8 mouse cellular contexts compared by ENCODE assay signal in the genomic region with DNA sequence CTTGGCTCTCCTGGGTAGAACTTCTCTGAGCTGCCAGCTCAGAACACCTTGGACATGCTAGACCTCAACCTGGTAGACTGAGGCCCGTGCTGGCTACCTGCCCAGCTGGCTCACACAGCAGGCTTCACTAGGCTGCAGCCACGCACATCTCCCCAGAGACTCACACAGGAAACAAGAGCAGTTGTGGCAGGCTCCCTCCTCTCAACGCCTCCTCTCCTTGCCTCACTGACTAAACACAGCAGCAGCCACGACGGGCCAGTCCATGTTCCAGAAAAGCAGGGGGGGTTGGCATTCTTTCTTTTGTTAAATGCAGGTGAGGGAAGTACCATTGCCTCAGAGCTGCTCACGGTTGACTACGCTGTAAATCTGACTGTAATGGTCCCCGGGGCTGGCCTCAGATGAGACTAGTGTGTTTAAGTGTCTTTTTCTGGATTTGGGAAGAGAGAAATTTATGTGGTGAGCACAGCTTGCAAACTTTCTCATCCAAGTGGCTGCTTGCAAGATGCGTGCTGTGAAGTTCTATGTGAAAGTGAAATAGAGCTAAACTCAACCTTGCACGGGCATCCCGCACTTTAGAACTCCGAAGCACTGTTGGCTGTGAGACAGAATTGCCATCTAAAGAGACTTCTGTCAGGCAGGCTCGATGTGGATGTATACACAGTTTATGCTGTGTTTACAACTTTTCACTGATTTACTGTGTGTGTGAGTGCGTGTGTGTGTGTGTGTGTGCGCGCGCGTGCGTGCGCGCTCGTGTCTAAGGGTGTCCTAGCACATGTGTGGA.
A peak's percentile ranks its signal among the peaks of the same experiment; 100 is the strongest.
DNase-seq lines count a peak whose midpoint lies in the region; ATAC-seq and TF ChIP-seq lines count a peak whose summit lies in the region.

No protein-coding gene starts in this region.

- peak; percentile 70 for ATAC-seq in hindbrain, embryonic 15.5 days (ENCODE audit: low FRiP score, low read depth)

- peak overlapping the region in 1 of 2 experiments; percentile 40; a peak in 2 of 4 replicates for H3K4me3 ChIP-seq in ES-E14 (ENCODE audit: insufficient read depth in 1 of 2, low read depth in 1 of 2, low read length in 2 of 2, poor library complexity in 1 of 2, severe bottlenecking in 1 of 2)
- peak overlapping the region; percentile 34 for H3K4me3 ChIP-seq in hindbrain, embryonic 15.5 days

- H3K4me1 ChIP-seq in ES-E14 (ENCODE audit: control insufficient read depth in 2 of 2, insufficient read depth in 2 of 2, low read length in 2 of 2, poor library complexity in 1 of 2), result peaks cover 4 to 6% of the 10 kb centered on the region in 2 experiments; a peak in 3 of 4 replicates
- peaks cover 33% of the 10 kb centered on the region for H3K4me1 ChIP-seq in hindbrain, embryonic 15.5 days (replicated peaks)

- peak overlapping the region; percentile 53 for H3K4me2 ChIP-seq in hindbrain, embryonic 15.5 days

- 39% methylated on average over 22 of the region's 22 CpGs for WGBS in hindbrain, embryonic 15.5 days

- H3K9ac ChIP-seq in ES-E14 (ENCODE audit: insufficient read depth, low read depth, low read length, poor library complexity, severe bottlenecking), result no peak overlapping the region
- H3K9ac ChIP-seq in hindbrain, embryonic 15.5 days, result peak overlapping the region; percentile 33

- H3K27me3 ChIP-seq in hindbrain, embryonic 15.5 days, result no peaks in the 10 kb centered on the region

- H3K9me3 ChIP-seq in ES-E14 (ENCODE audit: control insufficient read depth, insufficient read depth, low read depth, low read length), result no peaks in the 10 kb centered on the region
- no peaks in the 10 kb centered on the region for H3K9me3 ChIP-seq in hindbrain, embryonic 15.5 days

- peak; percentile 86 for DNase-seq in ES-E14 (ENCODE audit: low read depth, low spot score)
- DNase-seq in cerebellum, postnatal 10 days, result peak; percentile 87 to 88
- peak; percentile 76 to 77 for DNase-seq in frontal cortex, postnatal 36 days (ENCODE audit: low spot score in 2 of 2)
- peak; percentile 52 to 56 for DNase-seq in layer of hippocampus, postnatal 25 days (ENCODE audit: extremely low spot score in 1 of 2, low spot score in 1 of 2)
- DNase-seq in lung, postnatal 10 days, result peak; percentile 90
- DNase-seq in ovary, postnatal 14 days (ENCODE audit: low spot score), result peak; percentile 63
- DNase-seq in thymus, postnatal 25 days, result peak; percentile 94

- in situ Hi-C loops in ES-E14 (cut with MboI; ENCODE audit: low sequenced_read_pairs in 2 of 2, unreplicated experiment in 2 of 2), result no loop called here

- H3K36me3 ChIP-seq in ES-E14 (ENCODE audit: control insufficient read depth, insufficient read depth, low read length, poor library complexity, severe bottlenecking), result no peaks in the 10 kb centered on the region
- H3K36me3 ChIP-seq in hindbrain, embryonic 15.5 days, result no peaks in the 10 kb centered on the region

- H3K27ac ChIP-seq in ES-E14 (ENCODE audit: insufficient read depth, low read depth, low read length, poor library complexity, severe bottlenecking), result no peak overlapping the region
- H3K27ac ChIP-seq in hindbrain, embryonic 15.5 days (replicated peaks), result peak overlapping the region; percentile 77

TF ChIP-seq in ES-E14, 5 proteins besides CTCF, POLR2A, EP300 and RAD21:
- TF ChIP-seq MAFK (IDR thresholded peaks at IDR 0.05; ENCODE audit: insufficient read depth, low read depth, low read length) (no peak), ZNF384 (IDR thresholded peaks at IDR 0.05; ENCODE audit: low read depth, low read length) (no peak), CHD2 (IDR thresholded peaks at IDR 0.05; ENCODE audit: low read depth, low read length) (no peak), ZC3H11A (IDR thresholded peaks at IDR 0.05; ENCODE audit: borderline replicate concordance, low read depth, low read length) (no peak), HCFC1 (IDR thresholded peaks at IDR 0.05; ENCODE audit: borderline replicate concordance, insufficient read depth, low read length) (no peak)
TF ChIP-seq in ES-E14: peak in this region for 0.
